Mouse (Mus musculus): ENCODE measurements around the gene Cenpl.

GRCm38 (mm10) chr1:161038004-161038403 is 32.5 kb upstream of the Cenpl start:
- no peak for TF ChIP-seq CTCF (IDR thresholded peaks at IDR 0.05; ENCODE audit: control insufficient read depth, insufficient read depth, insufficient read length)
- TF ChIP-seq MYOG (IDR thresholded peaks at IDR 0.05; ENCODE audit: control insufficient read depth, extremely low read depth, insufficient read length) = no peak
- TF ChIP-seq USF1 (IDR thresholded peaks at IDR 0.05; ENCODE audit: low read depth) = no peak
- no peak for TF ChIP-seq MAX (IDR thresholded peaks at IDR 0.05)
- no peak for TF ChIP-seq MYOD1 (IDR thresholded peaks at IDR 0.05; ENCODE audit: control insufficient read depth, insufficient read length, low read depth)
- no peak for TF ChIP-seq CEBPB (IDR thresholded peaks at IDR 0.05; ENCODE audit: low read depth)

Measured in C2C12 (cell line).